Mouse (Mus musculus) midbrain, embryonic 12.5 days (tissue): ENCODE measurements around the gene C1ql3. TPM values are rescaled to one million over a fixed set of nuclear protein-coding genes. Genes with fewer than 3 reads are reported as not detected.

Experiments
- polyA plus RNA-seq: library from polyadenylated mRNA; unstranded; fragments of >200 nt; fragmentation: Nextera tagmentation; extraction: Ambion mirVana; gene quantifications from 2 replicates; pipeline ENCODE4 v1.2.1, GENCODE M21; 2016

C1ql3 gene
- polyA plus RNA-seq, 1 experiment from 2014 or later, result 1.1 TPM

Other genes starting within 250 kb of the C1ql3 start
- 5.6 and 6.7 TPM in 2 replicates for gene Pter, start 87.8 kb downstream of the C1ql3 start, polyA plus RNA-seq